Mouse (Mus musculus): ENCODE results near the gene Tex48.

DNA sequence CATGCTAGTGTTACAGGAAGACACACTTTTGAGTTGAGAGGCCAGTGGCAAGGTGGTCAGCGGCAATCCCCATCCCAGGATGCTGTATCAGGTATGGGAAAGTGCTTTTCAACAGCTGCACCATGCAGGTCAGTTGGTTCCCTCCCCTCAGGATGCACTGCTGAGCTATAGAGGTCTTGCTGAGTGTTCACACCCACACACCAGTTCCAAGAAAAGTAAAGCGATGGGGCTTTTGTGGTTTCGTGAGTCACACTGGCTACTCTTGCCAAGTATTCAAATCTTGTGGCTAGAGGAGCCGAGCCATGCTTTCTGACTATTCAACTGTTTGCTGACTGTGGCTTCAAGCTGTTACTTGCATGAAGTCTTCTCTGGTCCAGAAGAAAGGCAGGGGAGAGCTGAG lies 46.0 kb upstream of the Tex48 start:
- TF ChIP-seq CTCF (IDR thresholded peaks at IDR 0.05; ENCODE audit: extremely low read depth, insufficient read depth, insufficient read length, insufficient replicate concordance) (no peak), POLR2A (IDR thresholded peaks at IDR 0.05; ENCODE audit: low read depth, low read length) (no peak)

All from spleen, adult 2 months (tissue).